Mouse (Mus musculus) embryonic facial prominence, embryonic 15.5 days (tissue): ENCODE data around the gene Ttyh1. TPM values are rescaled to one million over a fixed set of nuclear protein-coding genes. Genes with fewer than 3 reads are reported as not detected.

Source experiments
- ATAC-seq: fragments of 200-750 bp; cut with Nextera tagmentation; 2 replicates; pipeline ENCODE4 v1.8.0; 2017; ENCODE audit warnings: low read depth, moderate TSS enrichment; ENCODE audit not compliant: insufficient number of reproducible peaks, low FRiP score, low TSS enrichment
- H3K27ac ChIP-seq: fragments of 300-500 bp; sonication (generic); replicated peaks from 2 replicates; pipeline ENCODE4 v1.5.1; 2015; ENCODE audit warnings: mild to moderate bottlenecking, inconsistent platforms
- H3K27me3 ChIP-seq: fragments of 300-500 bp; sonication (generic); 2 replicates; pipeline ENCODE4 v1.6.1; 2015; ENCODE audit warnings: inconsistent platforms
- H3K36me3 ChIP-seq: fragments of 300-500 bp; sonication (generic); 2 replicates; pipeline ENCODE4 v1.6.1; 2015; ENCODE audit warnings: mild to moderate bottlenecking, inconsistent platforms
- H3K4me1 ChIP-seq: fragments of 300-500 bp; sonication (generic); 2 replicates; pipeline ENCODE4 v1.6.1; 2015; ENCODE audit warnings: inconsistent platforms
- H3K4me2 ChIP-seq: fragments of 300-500 bp; sonication (generic); replicated peaks from 2 replicates; pipeline ENCODE4 v1.6.1; 2015; ENCODE audit warnings: mild to moderate bottlenecking, inconsistent platforms
- H3K4me3 ChIP-seq: fragments of 300-500 bp; sonication (generic); replicated peaks from 2 replicates; pipeline ENCODE4 v1.5.1; 2015; ENCODE audit warnings: mild to moderate bottlenecking, inconsistent platforms
- H3K9ac ChIP-seq: fragments of 300-500 bp; sonication (generic); 2 replicates; pipeline ENCODE4 v1.6.1; 2015; ENCODE audit warnings: inconsistent platforms
- H3K9me3 ChIP-seq: fragments of 300-500 bp; sonication (generic); replicated peaks from 2 replicates; pipeline ENCODE4 v1.6.1; 2016; ENCODE audit warnings: inconsistent platforms
- WGBS: fragments of 180-500 bp; shearing (Covaris S2); methylation state at CpG from one replicate; pipeline ENCODE4 v1.1.7; 2015; 5-methylcytosine and 5-hydroxymethylcytosine counted together
- polyA plus RNA-seq: library from polyadenylated mRNA; unstranded; fragments of >200 nt; fragmentation: Nextera tagmentation; extraction: Ambion mirVana; gene quantifications from 2 replicates; pipeline ENCODE4 v1.2.1, GENCODE M21; 2015

Ttyh1 gene
- polyA plus RNA-seq, 1 experiment from 2014 or later = 6.2 TPM

GRCm38 (mm10) chr7:4124315-4124759, 5.1 kb downstream of the Ttyh1 start:
- Histone ChIP-seq H3K27ac (no peak overlapping the region), H3K4me2 (peak overlapping the region; percentile 41), H3K4me3 (peak overlapping the region; percentile 20; the same call in 1 of the 2 replicates), H3K36me3 (no peaks in the 10 kb centered on the region), H3K4me1 (peaks cover 24% of the 10 kb centered on the region), H3K27me3 (peaks cover 11% of the 10 kb centered on the region), H3K9ac (no peak overlapping the region), H3K9me3 (no peaks in the 10 kb centered on the region)
- under 1% methylated on average over 10 of the region's 10 CpGs for WGBS
- ATAC-seq = 0 out of 2 replicates have a peak, but pooled peaks have one; percentile 16

- no peak overlapping the region for H3K9ac ChIP-seq
- peaks cover 6% of the 10 kb centered on the region for H3K27me3 ChIP-seq
Measured at GRCm38 (mm10) chr7:4124856-4125255, 5.6 kb downstream of the Ttyh1 start.

GRCm38 (mm10) chr7:4125306-4125705, 6.1 kb downstream of the Ttyh1 start:
- no peak for ATAC-seq
- H3K9ac ChIP-seq = no peak overlapping the region
- 23% methylated on average over 9 of the region's 9 CpGs for WGBS
- H3K4me2 ChIP-seq = no peak overlapping the region
- H3K4me3 ChIP-seq = no peak overlapping the region
- no peaks in the 10 kb centered on the region for H3K36me3 ChIP-seq
- H3K27me3 ChIP-seq = peaks cover 2% of the 10 kb centered on the region; the same call in 1 of the 2 replicates
- H3K4me1 ChIP-seq = peaks cover 14% of the 10 kb centered on the region
- no peak overlapping the region for H3K27ac ChIP-seq
- H3K9me3 ChIP-seq = no peaks in the 10 kb centered on the region

More at GRCm38 (mm10) chr7:4124856-4125255, 5.6 kb downstream of the Ttyh1 start:
- Histone ChIP-seq H3K36me3 (no peaks in the 10 kb centered on the region), H3K9me3 (no peaks in the 10 kb centered on the region), H3K27ac (no peak overlapping the region), H3K4me2 (peak overlapping the region; percentile 41), H3K4me3 (no peak overlapping the region), H3K4me1 (peaks cover 18% of the 10 kb centered on the region)
- ATAC-seq = no peak
- WGBS = 14% methylated on average over 5 of the region's 5 CpGs

GRCm38 (mm10) chr7:4126992-4127785, 8.0 kb downstream of the Ttyh1 start:
- no peak overlapping the region for H3K4me3 ChIP-seq
- H3K9ac ChIP-seq = no peak overlapping the region
- no peak for ATAC-seq
- H3K27me3 ChIP-seq = no peaks in the 10 kb centered on the region
- H3K4me1 ChIP-seq = peaks cover 16% of the 10 kb centered on the region
- H3K9me3 ChIP-seq = no peaks in the 10 kb centered on the region
- H3K27ac ChIP-seq = no peak overlapping the region
- H3K36me3 ChIP-seq = no peaks in the 10 kb centered on the region
- 89% methylated on average over 11 of the region's 11 CpGs for WGBS
- H3K4me2 ChIP-seq = no peak overlapping the region

GRCm38 (mm10) chr7:4127894-4128293, 8.7 kb downstream of the Ttyh1 start:
- Histone ChIP-seq H3K4me2 (no peak overlapping the region), H3K9me3 (no peaks in the 10 kb centered on the region), H3K9ac (no peak overlapping the region), H3K36me3 (no peaks in the 10 kb centered on the region), H3K4me3 (no peak overlapping the region), H3K27me3 (no peaks in the 10 kb centered on the region), H3K4me1 (peaks cover 16% of the 10 kb centered on the region), H3K27ac (no peak overlapping the region)
- no peak for ATAC-seq
- whole genome bisulfite sequencing = 80% methylated on average over 4 of the region's 4 CpGs

GRCm38 (mm10) chr7:4128860-4129259, 9.7 kb downstream of the Ttyh1 start:
- 34% methylated on average over 6 of the region's 6 CpGs for WGBS
- no peak for ATAC-seq

GRCm38 (mm10) chr7:4130686-4131452, 11.7 kb downstream of the Ttyh1 start:
- H3K9ac ChIP-seq = no peak overlapping the region

More at GRCm38 (mm10) chr7:4128860-4129259, 9.7 kb downstream of the Ttyh1 start:
- H3K27me3 ChIP-seq = no peaks in the 10 kb centered on the region
- H3K36me3 ChIP-seq = no peaks in the 10 kb centered on the region
- H3K9me3 ChIP-seq = no peaks in the 10 kb centered on the region
- H3K27ac ChIP-seq = no peak overlapping the region
- H3K4me2 ChIP-seq = no peak overlapping the region
- peaks cover 16% of the 10 kb centered on the region for H3K4me1 ChIP-seq
- H3K4me3 ChIP-seq = no peak overlapping the region
- no peak overlapping the region; the same call in 1 of the 2 replicates for H3K9ac ChIP-seq

GRCm38 (mm10) chr7:4131964-4132363, 12.8 kb downstream of the Ttyh1 start:
- Histone ChIP-seq H3K4me1 (peaks cover 7% of the 10 kb centered on the region; the same call in 1 of the 2 replicates), H3K9me3 (no peaks in the 10 kb centered on the region), H3K4me3 (no peak overlapping the region), H3K27ac (no peak overlapping the region), H3K4me2 (no peak overlapping the region), H3K36me3 (no peaks in the 10 kb centered on the region), H3K9ac (no peak overlapping the region), H3K27me3 (no peaks in the 10 kb centered on the region)
- no peak for ATAC-seq
- WGBS = 88% methylated on average over 8 of the region's 8 CpGs

More at GRCm38 (mm10) chr7:4130686-4131452, 11.7 kb downstream of the Ttyh1 start:
- peak; percentile 17; the same call in 1 of the 2 replicates for ATAC-seq
- Histone ChIP-seq H3K4me1 (peaks cover 7% of the 10 kb centered on the region; the same call in 1 of the 2 replicates), H3K27me3 (no peaks in the 10 kb centered on the region), H3K36me3 (no peaks in the 10 kb centered on the region), H3K27ac (0 out of 2 replicates have a peak overlapping the region, but pooled peaks have one; percentile 17), H3K4me3 (no peak overlapping the region), H3K4me2 (peak overlapping the region; percentile 24; the same call in 1 of the 2 replicates), H3K9me3 (no peaks in the 10 kb centered on the region)
- WGBS = 36% methylated on average over 13 of the region's 13 CpGs

GRCm38 (mm10) chr7:4132581-4132980, 13.4 kb downstream of the Ttyh1 start:
- Histone ChIP-seq H3K36me3 (no peaks in the 10 kb centered on the region), H3K9me3 (no peaks in the 10 kb centered on the region), H3K27ac (no peak overlapping the region), H3K9ac (no peak overlapping the region), H3K27me3 (no peaks in the 10 kb centered on the region), H3K4me3 (no peak overlapping the region), H3K4me2 (no peak overlapping the region), H3K4me1 (peaks cover 8% of the 10 kb centered on the region)
- 89% methylated on average over 3 of the region's 3 CpGs for WGBS
- no peak for ATAC-seq

- Histone ChIP-seq H3K9ac (no peak overlapping the region), H3K36me3 (no peaks in the 10 kb centered on the region), H3K4me3 (no peak overlapping the region), H3K27me3 (no peaks in the 10 kb centered on the region), H3K4me2 (no peak overlapping the region), H3K27ac (no peak overlapping the region), H3K9me3 (no peaks in the 10 kb centered on the region), H3K4me1 (peaks cover 12% of the 10 kb centered on the region)
- WGBS = 83% methylated on average over 7 of the region's 7 CpGs
- ATAC-seq = no peak
Measured at GRCm38 (mm10) chr7:4132998-4133397, 13.8 kb downstream of the Ttyh1 start.

GRCm38 (mm10) chr7:4134911-4135310, 15.7 kb downstream of the Ttyh1 start:
- no peak for ATAC-seq
- 89% methylated on average over 5 of the region's 5 CpGs for WGBS
- no peak overlapping the region for H3K4me2 ChIP-seq

More at GRCm38 (mm10) chr7:4134911-4135310, 15.7 kb downstream of the Ttyh1 start:
- peaks cover 14% of the 10 kb centered on the region for H3K36me3 ChIP-seq
- no peak overlapping the region for H3K27ac ChIP-seq
- H3K4me3 ChIP-seq = no peak overlapping the region
- no peak overlapping the region for H3K9ac ChIP-seq
- H3K4me1 ChIP-seq = peaks cover 19% of the 10 kb centered on the region
- H3K9me3 ChIP-seq = no peaks in the 10 kb centered on the region
- H3K27me3 ChIP-seq = no peaks in the 10 kb centered on the region
